Mouse (Mus musculus) layer of hippocampus, adult 18-20 months (tissue): ENCODE results near the gene Ano9. TPM values are rescaled to one million over a fixed set of nuclear protein-coding genes. Genes with fewer than 3 reads are reported as not detected.

Experiments used
- DNase-seq, 2 experiments: peaks; one replicate each; pipeline ENCODE4 v3.0.0; 2022; ENCODE audit warnings: low spot score in 2 of 2
- total RNA-seq, 2 experiments: library from RNA; stranded (reverse); gene quantifications; 2 replicates each; pipeline ENCODE4 v1.2.3; 2021

Gene Ano9
- total RNA-seq, 2 experiments from 2014 or later: not detected

DNA sequence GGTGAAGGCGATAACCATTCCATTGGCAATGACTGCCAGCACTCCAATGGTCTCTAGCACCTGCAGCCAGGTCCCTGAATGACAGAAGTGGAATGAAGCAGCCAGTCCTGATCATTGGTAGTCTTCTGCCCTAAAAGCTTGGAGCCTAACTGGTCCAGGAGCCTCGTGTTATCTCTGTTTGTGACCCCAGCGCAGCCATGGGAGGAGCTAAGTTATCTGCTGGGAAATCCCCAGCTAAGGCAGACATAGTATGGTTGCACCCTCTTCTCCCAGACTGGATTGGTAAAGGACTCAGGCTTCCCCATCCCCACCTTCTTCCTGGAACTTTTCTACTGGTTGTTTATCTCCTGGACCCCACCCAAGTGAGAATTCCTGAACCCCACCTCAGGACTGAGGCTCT, 14.4 kb downstream of the Ano9 start:
- DNase-seq: no peak

- DNase-seq: peak in 1 of 2 experiments; percentile 30
Observed at GRCm38 (mm10) chr7:141099911-141100691, 17.5 kb downstream of the Ano9 start, which contains the start of gene Sigirr. Gene Sigirr (minus strand): TSS chr7:141100572.

- DNase-seq: no peak
Observed at GRCm38 (mm10) chr7:141097177-141097576, 20.4 kb downstream of the Ano9 start.

GRCm38 (mm10) chr7:141096649-141097056, 21.0 kb downstream of the Ano9 start:
- DNase-seq: no peak

- DNase-seq: no peak
Observed at GRCm38 (mm10) chr7:141096021-141096420, 21.6 kb downstream of the Ano9 start.

DNA sequence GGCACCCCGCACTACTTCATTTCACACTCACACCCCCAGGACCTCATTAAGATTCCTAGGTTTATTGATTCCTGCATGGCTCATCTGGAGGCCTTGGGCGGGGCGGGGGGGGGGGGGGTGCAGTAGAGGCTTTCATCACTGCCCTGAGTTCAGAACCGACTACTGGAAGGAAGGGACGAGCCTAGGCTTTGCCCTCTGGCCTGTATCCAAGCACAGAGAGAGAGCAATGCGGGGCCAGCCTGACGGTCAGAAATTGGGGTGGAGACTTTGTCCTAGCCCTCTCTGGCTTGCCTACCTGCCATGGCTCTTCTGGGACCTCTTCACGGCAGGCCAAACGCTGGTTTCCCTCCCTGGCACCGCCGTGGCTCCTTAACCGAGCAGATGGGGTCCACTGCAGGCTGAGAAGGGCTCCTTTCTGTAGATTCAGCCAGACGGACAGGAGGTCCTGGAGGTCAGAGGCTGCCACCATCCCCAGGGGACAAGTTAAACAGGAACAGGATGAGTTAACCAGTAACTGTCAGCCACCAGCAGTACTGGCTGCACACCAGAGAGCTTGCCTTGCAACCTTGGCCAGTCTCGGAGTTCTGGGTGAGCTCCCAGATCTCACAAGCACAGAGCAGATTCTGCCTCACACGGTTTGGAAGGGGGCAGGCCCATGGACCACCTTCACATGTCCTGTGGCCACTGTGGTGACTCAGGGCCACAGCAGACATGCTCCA, 23.0 kb downstream of the Ano9 start:
- no peak for DNase-seq

DNA sequence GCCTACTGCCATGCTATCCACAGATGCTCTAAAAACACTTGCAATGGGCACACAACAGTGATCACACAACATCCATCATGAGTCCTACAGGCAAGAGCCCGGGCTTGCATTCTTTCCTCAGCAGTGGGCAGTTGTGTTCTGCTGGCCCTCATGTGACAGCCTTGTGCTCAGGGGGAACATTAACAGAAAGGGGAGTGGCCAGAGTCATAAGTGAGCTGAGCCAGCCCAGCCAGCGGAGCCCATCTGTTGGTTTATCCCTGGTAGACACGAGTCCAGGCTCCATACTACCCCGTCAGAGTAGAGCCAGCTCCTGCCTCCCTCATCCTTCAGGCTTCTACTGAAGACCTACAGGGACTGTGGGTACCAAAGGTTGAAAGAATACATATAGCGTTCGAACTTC, 23.7 kb downstream of the Ano9 start:
- no peak for DNase-seq

DNA sequence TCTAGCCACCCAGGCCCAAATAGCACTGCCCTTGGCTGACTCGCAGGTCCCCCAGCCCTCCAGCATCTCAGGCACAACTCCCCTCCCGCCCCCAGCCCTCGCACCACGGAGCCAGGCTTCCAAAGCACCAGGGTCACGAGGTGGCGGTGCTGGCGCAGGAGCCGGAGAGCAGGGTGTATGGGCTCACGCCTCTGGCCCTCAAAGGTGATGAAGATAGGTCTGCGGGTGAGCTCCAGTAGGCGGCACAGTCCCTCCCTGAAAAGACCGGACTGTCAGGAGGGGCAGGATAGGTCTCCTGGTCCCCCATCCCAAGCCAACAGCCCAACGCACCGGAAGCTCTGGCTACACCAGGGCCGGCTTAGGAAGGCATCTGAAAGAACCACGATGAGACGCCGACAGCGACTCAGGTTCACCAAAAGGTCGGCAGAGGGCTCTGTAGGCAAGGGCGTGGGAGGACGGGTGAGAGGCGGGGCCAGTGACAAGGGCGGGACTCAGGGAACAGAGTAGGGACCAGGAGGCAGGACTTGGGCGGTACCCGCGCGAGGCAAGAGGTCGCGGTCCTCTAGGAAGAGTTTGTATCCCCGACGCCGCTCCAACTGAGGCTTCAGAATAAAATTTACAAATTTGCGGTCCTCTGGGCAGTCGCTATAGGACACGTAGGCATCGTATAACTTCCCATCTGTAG, 25.4 kb downstream of the Ano9 start:
- peak in 1 of 2 experiments; percentile 48 for DNase-seq

DNA sequence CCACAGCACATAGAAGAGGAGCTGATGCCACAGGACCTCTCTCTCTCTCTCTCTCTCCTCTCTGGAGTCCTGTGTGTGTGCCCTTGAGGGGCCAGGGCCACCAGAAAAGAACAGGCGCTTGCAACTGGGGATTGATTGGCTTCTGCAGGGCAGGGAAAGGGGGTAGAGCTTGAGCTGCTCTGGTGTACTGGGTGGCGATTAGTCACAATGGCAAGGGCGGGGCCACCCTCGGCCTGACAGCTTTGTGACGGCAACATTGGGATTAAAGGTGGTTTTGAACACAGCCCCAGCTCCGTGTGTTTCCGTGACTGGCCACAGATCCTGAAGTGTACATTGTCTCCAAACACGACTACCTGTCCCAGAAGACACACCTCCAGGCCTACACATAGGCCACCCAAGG, 27.4 kb downstream of the Ano9 start:
- DNase-seq: no peak

DNA sequence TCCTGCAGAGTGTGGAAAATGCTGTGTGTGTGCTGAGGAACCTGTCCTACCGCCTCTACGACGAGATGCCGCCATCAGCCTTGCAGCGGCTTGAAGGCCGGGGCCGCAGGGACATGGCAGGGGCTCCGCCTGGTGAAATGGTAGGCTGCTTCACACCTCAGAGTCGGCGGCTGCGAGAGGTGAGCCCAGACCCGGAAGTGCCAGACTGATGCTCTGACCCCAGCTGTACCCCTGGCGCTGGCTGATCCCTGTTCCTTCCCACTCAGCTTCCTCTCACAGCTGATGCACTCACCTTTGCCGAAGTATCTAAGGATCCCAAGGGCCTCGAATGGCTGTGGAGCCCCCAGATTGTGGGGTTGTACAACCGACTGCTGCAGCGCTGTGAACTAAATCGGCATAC, 29.1 kb downstream of the Ano9 start:
- DNase-seq: no peak

DNA sequence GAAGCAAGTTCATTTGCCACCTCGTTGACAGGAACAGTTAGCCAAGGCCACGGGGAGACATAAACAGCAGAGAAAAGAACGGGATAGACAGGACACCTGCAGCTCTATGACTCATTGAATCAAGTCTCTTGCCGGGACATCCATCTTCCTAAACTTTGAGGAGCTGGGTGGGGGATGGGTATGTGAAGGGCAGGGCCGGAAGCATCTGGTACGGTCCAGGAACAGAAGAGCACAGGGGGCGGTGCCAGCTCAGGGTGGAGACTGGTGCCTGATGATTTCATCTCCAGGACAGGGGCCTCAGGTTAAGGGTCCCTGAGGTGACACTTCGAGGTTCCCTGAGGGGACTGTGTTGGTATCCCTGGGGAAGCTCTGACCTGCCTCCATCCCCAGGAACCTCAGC, 29.7 kb downstream of the Ano9 start:
- no peak for DNase-seq

DNA sequence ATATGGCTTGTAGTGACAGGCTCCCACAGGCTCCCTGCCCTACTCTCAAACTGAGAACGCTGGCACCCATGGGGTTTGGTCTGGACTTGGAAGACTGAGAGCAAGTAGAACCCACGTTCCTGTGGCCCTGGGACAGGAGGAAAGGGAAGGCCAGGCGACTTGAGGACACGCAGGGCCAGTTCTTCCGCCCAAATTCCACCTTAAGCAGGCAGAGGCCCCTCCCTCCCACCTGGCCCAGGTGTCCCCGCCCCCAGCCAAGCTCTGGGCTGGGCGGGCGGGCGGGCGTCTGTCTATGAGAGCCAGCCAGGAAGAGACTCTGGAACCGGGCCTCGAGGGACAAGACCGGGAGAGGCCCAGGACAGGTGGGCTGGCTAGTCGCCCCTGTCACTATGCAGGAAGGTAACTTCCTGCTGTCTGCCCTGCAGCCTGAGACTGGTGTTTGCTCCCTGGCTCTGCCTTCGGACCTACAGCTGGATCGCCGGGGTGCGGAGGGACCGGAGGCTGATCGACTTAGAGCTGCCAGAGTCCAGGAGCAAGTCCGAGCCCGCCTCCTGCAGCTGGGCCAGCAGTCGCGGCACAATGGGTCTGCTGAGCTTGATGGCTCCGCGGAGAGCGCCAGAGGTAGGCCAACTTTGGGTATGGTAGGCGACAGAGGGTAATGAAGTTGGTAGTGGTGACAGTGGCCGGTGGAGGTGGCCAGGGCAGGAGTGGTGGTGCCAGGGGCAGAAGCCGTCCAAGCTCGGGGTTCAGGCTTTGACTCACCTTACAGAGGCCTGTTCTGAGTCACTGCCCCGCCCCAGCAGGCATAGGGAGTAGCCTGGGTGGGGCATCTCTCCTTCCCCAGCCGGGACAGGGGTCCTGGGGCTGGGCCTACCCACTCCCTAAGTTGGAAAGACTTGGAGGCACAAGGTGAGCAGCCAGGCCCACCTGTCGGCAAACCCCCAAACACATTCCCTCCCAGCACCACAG, 37.8 kb downstream of the Ano9 start:
- no peak for DNase-seq

DNA sequence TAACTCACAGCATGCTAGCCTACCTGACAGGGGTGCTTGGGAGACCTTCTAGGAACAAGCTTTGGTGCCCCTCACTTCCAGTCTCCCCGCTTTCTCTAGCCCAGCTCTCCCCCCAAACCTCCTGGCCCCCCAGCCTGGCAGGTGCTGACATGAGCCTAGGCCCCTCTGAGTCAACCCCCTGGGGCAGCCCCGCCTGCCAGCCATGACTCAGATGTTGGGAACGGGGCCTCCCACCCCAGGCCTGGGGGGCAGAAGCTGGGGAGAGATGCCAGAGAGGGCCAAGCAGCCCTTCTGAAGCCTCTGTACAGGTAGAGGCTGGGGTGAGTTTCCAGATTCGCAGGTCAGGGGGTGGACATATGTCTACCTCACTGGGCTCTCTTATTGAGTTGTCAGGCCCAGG, 38.7 kb downstream of the Ano9 start:
- no peak for DNase-seq

- DNase-seq: no peak
Observed at GRCm38 (mm10) chr7:141077841-141078240, 39.8 kb downstream of the Ano9 start, which contains the start of gene Pkp3. Gene Pkp3 (plus strand): TSS chr7:141078218.

DNA sequence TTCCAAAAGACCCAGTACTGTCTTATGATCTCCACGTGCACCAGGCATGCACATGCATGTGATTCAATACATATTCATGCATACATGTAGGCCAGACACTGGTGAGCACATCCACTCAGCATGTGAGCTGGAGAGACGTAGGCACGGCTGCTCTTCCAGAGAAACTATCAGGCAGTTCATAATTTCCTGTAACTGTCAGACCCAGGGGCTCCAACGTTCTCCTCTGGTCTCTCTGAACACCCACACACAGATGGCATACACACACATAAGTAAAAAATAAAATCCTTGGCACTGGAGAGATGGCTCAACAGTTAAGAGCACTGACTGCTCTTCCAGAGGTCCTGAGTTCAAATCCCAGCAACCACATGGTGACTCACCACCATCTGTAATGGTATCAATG, 43.8 kb downstream of the Ano9 start:
- DNase-seq: peak in 1 of 2 experiments; percentile 60

- DNase-seq: peak in 1 of 2 experiments; percentile 76
Observed at GRCm38 (mm10) chr7:141072017-141072745, 45.4 kb downstream of the Ano9 start.

GRCm38 (mm10) chr7:141070058-141070862, 47.3 kb downstream of the Ano9 start:
- peak; percentile 66 to 88 for DNase-seq

GRCm38 (mm10) chr7:141068351-141068750, 49.3 kb downstream of the Ano9 start:
- DNase-seq: no peak

DNA sequence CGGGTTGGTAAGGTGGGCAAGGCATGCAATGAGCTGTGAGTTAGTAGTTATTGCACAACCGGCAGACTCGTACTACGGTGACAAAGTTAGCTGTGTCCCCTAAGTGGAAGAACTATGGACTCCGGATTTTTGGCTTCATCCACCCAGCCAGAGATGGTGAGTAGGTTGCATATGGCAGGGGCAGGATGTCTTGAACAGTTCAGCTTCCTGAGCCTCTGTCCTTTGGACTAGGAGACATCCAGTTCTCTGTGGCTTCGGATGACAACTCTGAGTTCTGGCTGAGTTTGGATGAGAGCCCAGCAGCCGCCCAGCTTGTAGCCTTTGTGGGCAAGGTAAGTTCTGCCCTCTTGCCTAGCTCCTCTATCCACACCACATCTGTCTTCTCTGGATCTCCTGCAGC, 53.0 kb downstream of the Ano9 start:
- no peak for DNase-seq
